Mouse (Mus musculus) heart, embryonic 13.5 days (tissue): ENCODE measurements at regions not wholly inside any gene's neighbourhood (a gene's known extent, or its start where the extent isn't known, plus 50 kb on each side); places are given as distances from the start of the nearest gene placed in this dataset.
A peak's percentile ranks its signal among the peaks of the same experiment; 100 is the strongest.

Experiments
- ATAC-seq: fragments of 200-750 bp; cut with Nextera tagmentation; 2 replicates; pipeline ENCODE4 v1.8.0; 2017; ENCODE audit warnings: moderate TSS enrichment; ENCODE audit not compliant: insufficient number of reproducible peaks, low FRiP score, low TSS enrichment; ENCODE audit errors: extremely low read depth
- H3K27ac ChIP-seq: fragments of 300-500 bp; sonication (generic); replicated peaks from 2 replicates; pipeline ENCODE4 v1.5.1; 2015; ENCODE audit warnings: moderate library complexity, mild to moderate bottlenecking, inconsistent platforms
- H3K27me3 ChIP-seq: fragments of 300-500 bp; sonication (generic); replicated peaks from 2 replicates; pipeline ENCODE4 v1.6.1; 2015; ENCODE audit warnings: mild to moderate bottlenecking, inconsistent platforms
- H3K36me3 ChIP-seq: fragments of 300-500 bp; sonication (generic); 2 replicates; pipeline ENCODE4 v1.6.1; 2015; ENCODE audit warnings: mild to moderate bottlenecking, inconsistent platforms
- H3K4me1 ChIP-seq: fragments of 300-500 bp; sonication (generic); 2 replicates; pipeline ENCODE4 v1.6.1; 2015; ENCODE audit warnings: inconsistent platforms
- H3K4me2 ChIP-seq: fragments of 300-500 bp; sonication (generic); 2 replicates; pipeline ENCODE4 v1.6.1; 2015; ENCODE audit warnings: inconsistent platforms, mild to moderate bottlenecking, moderate library complexity
- H3K4me3 ChIP-seq: fragments of 300-500 bp; sonication (generic); 2 replicates; pipeline ENCODE4 v1.5.1; 2015; ENCODE audit warnings: moderate library complexity, mild to moderate bottlenecking, inconsistent platforms
- H3K9ac ChIP-seq: fragments of 300-500 bp; sonication (generic); 2 replicates; pipeline ENCODE4 v1.6.1; 2015; ENCODE audit warnings: inconsistent platforms, mild to moderate bottlenecking, moderate library complexity
- H3K9me3 ChIP-seq: fragments of 300-500 bp; sonication (generic); 2 replicates; pipeline ENCODE4 v1.6.1; 2016; ENCODE audit warnings: inconsistent platforms
- WGBS: fragments of 180-500 bp; shearing (Covaris S2); methylation state at CpG from one replicate; pipeline ENCODE4 v1.1.7; 2015; ENCODE audit warnings: mixed read lengths; 5-methylcytosine and 5-hydroxymethylcytosine counted together

DNA sequence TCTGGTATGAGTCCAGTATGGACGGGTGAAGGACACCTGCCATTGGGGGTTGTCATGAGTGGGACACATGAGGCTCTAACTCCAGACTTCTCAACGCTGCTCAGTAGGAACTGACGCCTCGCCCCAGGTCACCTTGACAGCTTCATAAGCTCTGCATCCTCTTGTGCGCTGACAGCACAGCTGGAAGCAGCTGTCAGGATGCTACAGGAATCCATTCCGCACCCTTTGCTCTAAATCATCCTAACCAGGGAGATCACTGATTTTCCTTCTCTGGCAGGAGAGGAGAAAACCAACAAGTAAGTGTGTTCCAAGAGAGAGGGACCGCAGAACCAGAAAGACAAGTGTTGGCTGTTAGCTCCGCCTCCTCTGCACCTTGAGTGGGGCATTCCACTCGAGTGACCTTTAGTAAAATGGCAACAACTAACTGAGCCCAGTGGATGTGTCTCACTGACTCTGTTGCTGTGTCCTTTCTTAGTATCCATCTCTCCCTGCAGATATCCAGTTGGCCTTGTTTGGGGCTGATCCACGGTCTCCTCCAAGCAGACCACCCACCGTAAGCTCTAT, 449.8 kb downstream of the Wdr11 start:
- Histone ChIP-seq H3K27me3 (no peaks in the 10 kb centered on the region), H3K4me3 (no peak overlapping the region), H3K4me2 (no peak overlapping the region), H3K27ac (no peak overlapping the region), H3K9me3 (no peaks in the 10 kb centered on the region), H3K9ac (no peak overlapping the region), H3K36me3 (no peaks in the 10 kb centered on the region), H3K4me1 (peaks cover 47% of the 10 kb centered on the region)
- WGBS: 66% methylated on average over 11 of the region's 11 CpGs
- no peak for ATAC-seq

DNA sequence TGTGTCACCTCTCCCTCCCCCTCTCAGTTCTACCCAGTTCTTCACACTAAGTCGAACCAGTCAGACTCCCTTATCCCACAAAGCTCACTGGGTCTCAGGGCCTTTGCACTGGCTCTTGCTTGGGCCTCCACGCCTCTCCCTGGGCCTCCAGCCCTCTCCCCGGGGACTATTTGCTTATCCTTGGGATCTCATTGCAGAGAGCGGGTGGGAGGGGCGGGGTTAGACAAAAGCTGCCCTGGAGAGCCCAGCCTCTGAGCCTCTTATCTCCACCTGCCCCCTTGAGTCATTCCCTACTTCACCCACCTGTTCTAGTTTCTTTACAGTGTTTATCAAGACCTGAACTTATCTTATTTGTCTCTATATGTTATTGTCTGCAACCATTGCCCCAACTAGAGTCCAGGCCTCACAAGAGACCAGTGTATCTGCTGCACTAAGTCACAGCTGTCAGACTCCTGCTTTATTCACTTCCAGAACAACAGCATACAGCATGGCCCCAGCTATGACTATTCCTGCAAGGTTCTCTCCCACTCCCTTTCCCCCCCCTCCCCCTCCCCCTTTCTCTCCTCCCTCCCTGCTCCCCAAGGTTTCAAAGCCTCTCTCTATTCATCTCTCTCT, 450.7 kb downstream of the Wdr11 start:
- Histone ChIP-seq H3K27ac (no peak overlapping the region), H3K9me3 (no peaks in the 10 kb centered on the region), H3K4me3 (no peak overlapping the region), H3K27me3 (no peaks in the 10 kb centered on the region), H3K4me2 (no peak overlapping the region), H3K36me3 (no peaks in the 10 kb centered on the region), H3K9ac (no peak overlapping the region), H3K4me1 (peaks cover 41% of the 10 kb centered on the region)
- no peak for ATAC-seq
- WGBS: 49% methylated on average over 5 of the region's 5 CpGs

DNA sequence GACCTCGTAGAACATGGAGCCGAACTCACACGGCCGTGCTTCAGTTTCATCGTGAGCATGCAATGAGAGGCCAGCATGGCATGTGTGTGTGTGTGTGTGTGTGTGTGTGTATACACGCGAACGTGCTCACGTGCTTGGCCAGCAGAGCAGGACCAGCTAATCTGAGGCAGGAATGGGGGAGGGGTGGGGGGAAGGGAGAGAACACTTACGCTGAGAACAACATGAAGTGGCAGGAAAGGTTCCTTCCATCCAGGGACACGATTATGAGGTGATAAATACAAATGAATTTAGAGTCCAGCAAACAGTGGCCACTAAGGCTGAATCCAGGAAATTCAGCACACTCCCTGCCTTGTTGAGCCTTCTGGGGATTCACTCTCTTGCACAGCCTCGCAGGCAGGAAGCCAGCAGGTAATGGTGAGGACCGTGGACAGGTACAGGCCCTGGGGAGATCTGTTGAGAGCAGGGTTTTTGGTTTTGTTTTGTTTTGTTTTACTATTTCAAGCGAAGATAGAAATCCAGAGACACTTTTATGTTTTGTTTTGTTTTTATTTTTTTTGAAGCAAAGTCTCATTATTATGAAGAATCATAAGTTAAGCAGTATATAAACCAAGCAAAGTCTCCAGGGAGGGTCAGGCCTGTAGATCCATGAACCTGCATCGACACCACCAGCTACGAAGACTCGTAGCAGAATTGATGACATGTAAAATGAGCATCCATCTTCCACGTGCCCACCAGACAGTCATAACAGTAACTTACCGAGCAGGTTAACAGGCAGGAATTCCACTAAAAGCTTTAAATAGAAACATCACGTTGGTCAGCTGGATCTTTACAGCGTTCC, 452.0 kb downstream of the Wdr11 start:
- ATAC-seq: no peak
- no peak overlapping the region for H3K9ac ChIP-seq

DNA sequence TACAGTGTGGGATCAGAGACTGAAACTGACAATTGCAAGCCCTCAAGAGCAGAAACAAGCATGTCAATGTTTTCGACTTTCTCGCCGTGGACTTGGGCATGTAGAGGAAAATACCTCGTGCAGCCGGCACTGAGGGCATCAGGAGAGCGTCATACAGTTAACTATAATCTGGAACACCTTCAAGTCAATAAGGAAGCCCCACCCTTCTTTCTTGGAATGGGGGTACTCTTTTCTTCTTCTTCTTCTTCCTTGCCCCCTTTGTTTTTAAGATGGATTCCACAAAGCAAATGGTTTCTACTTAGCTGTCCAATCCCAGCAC, 452.5 kb downstream of the Wdr11 start:
- ATAC-seq: no peak
- Histone ChIP-seq H3K9ac (0 out of 2 replicates have a peak overlapping the region, but pooled peaks have one; percentile 26), H3K9me3 (no peaks in the 10 kb centered on the region), H3K36me3 (no peaks in the 10 kb centered on the region), H3K27ac (0 out of 2 replicates have a peak overlapping the region, but pooled peaks have one; percentile 36), H3K27me3 (no peaks in the 10 kb centered on the region), H3K4me2 (peak overlapping the region; percentile 19; the same call in 1 of the 2 replicates), H3K4me1 (peaks cover 38% of the 10 kb centered on the region), H3K4me3 (no peak overlapping the region)
- WGBS: 46% methylated on average over 6 of the region's 6 CpGs

More for the DNA sequence above, 452.0 kb downstream of the Wdr11 start:
- WGBS: 47% methylated on average over 21 of the region's 21 CpGs
- Histone ChIP-seq H3K4me2 (peak overlapping the region; percentile 19; the same call in 1 of the 2 replicates), H3K4me1 (peaks cover 38% of the 10 kb centered on the region), H3K36me3 (no peaks in the 10 kb centered on the region), H3K27me3 (no peaks in the 10 kb centered on the region), H3K9me3 (no peaks in the 10 kb centered on the region), H3K4me3 (no peak overlapping the region), H3K27ac (no peak overlapping the region)

DNA sequence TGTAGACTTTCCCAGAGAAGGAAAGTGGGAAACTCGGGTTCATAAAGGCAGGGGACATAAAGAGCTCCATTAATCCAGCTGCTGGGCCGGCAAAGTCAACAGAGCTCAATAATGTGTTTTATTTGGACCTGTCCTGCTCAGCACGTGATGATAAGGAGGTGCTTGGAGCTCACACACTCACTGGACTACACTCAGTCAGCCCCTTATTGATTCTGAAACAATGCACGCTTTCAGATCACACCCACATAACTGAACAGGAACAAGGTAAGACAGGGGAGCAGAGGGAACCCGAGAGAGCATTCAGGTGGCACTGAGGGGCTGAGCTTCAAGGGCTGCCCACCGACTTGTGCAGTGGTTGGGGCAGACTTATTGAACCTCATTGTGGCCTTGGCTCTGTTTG, 452.9 kb downstream of the Wdr11 start:
- H3K27ac ChIP-seq: 0 out of 2 replicates have a peak overlapping the region, but pooled peaks have one; percentile 9
- no peaks in the 10 kb centered on the region for H3K9me3 ChIP-seq
- no peaks in the 10 kb centered on the region for H3K27me3 ChIP-seq
- no peak overlapping the region for H3K4me2 ChIP-seq
- 67% methylated on average over 6 of the region's 6 CpGs for WGBS
- H3K4me3 ChIP-seq: no peak overlapping the region
- peaks cover 38% of the 10 kb centered on the region for H3K4me1 ChIP-seq
- ATAC-seq: no peak
- no peaks in the 10 kb centered on the region for H3K36me3 ChIP-seq
- no peak overlapping the region for H3K9ac ChIP-seq

DNA sequence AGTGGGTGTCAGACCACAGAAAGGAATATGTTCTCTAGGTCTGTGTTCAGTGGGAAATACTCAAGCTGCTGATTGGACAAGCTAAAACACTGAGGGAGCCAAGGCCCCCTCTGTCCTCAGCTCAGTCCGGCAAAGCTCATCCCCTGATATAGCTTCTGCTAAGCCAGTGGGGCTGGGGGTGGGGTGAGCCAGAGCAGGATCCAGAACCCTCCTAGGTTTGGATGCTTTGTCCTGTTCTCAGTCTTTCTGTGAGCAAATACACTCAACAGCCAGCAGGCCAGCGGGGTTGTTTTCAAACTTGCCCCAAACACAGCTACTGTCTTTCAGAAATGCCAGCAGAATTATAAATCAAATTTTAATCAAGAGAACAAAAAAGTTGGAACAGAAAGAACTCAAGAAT, 454.4 kb downstream of the Wdr11 start:
- Histone ChIP-seq H3K9me3 (no peaks in the 10 kb centered on the region), H3K27me3 (no peaks in the 10 kb centered on the region), H3K36me3 (no peaks in the 10 kb centered on the region), H3K4me2 (no peak overlapping the region), H3K27ac (no peak overlapping the region), H3K9ac (no peak overlapping the region), H3K4me1 (peaks cover 46% of the 10 kb centered on the region), H3K4me3 (no peak overlapping the region)
- no peak for ATAC-seq
- WGBS: 61% methylated on average over 2 of the region's 2 CpGs

DNA sequence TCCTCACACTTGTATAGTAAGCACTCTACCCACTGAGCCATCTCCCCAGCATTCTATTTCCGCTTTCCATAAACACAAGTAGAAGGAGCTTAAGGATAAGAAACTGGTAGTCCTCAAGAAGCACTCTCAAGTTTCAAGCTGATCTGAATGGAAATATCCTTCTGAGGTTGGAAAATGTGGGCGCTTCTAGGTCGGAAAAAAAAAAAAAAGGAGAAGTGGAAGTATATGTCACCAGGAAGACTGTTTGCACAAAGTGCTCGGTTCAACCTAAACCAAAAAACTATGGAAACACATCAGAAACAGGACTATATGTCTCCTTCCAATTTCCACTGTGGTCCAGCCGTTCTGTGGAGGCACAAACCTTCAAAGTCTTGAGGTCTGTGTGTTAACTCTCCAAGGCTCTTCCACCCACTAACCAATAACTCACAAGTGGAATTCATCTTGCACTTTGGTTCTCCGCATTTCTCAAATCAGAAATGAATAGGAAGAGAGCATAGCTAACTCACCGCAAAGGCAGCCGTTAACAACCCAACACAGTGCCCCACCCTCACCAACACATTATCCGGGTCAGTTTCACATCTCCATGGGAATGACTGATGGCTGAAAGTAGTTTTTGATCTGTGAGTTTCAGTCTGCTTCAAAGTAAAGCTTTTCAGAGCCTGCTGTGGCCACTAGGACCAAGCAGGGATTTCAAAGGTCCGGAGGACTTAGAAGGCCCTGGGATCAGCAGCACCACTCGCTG, 455.8 kb downstream of the Wdr11 start:
- WGBS: 78% methylated on average over 11 of the region's 11 CpGs

DNA sequence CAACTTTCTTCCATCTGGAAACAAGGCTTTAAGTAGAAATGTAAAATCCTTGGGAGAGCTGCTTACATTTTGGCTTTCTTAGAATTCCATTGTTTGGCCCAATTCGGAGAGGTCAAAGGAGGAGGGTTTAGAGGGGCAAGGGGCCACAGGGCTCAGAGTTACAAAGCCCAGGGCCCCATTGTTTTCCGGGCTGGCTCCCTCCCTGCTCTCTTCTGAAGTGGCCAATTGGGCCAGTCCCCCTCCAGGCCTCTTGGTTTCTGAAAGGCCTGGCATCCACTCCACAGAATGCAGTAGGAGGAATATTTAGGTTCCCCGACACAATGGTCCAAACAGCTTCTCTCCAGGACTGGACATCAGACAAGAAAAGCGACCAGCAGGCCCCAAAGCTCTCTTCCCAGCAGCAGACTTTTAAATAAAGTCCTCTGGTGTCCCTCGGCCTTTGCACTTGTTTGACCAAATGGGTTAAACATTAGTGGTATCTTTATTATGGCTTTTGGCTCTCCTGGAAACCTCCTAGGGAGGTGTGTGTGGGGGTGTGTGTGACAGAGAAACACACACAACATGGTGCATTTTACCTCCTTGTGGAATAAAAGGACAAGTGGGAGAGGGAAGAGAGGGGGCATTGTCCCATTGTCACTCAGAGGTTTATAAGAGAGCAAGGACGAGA, 456.6 kb downstream of the Wdr11 start:
- Histone ChIP-seq H3K27me3 (no peaks in the 10 kb centered on the region), H3K36me3 (no peaks in the 10 kb centered on the region), H3K4me1 (peaks cover 32% of the 10 kb centered on the region), H3K9ac (no peak overlapping the region), H3K4me2 (no peak overlapping the region), H3K4me3 (no peak overlapping the region), H3K27ac (no peak overlapping the region), H3K9me3 (no peaks in the 10 kb centered on the region)
- ATAC-seq: no peak
- WGBS: 67% methylated on average over 6 of the region's 6 CpGs

More for the DNA sequence above, 455.8 kb downstream of the Wdr11 start:
- Histone ChIP-seq H3K4me1 (peaks cover 35% of the 10 kb centered on the region), H3K27ac (no peak overlapping the region), H3K36me3 (no peaks in the 10 kb centered on the region), H3K27me3 (no peaks in the 10 kb centered on the region), H3K4me2 (no peak overlapping the region), H3K9me3 (no peaks in the 10 kb centered on the region), H3K4me3 (no peak overlapping the region), H3K9ac (no peak overlapping the region)
- no peak for ATAC-seq

DNA sequence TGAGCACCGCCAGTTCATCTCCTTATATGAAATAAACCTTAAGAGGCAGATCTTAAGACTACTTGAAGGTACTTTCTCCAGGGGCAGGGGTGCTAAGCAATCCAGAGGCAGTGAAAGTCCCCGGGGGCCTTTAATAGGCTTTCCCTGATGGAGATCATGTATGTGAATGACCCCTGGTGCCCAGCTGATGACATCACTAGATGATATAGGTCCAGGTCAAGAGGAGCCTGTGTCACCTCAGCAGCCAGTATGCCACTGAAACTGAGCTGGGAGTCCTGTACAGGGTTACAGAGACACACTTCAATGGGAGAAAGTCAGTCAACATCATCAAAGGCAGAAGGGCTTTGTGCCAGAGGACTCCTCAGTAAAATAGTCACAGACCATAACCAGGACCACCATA, 457.8 kb downstream of the Wdr11 start:
- Histone ChIP-seq H3K4me1 (peaks cover 20% of the 10 kb centered on the region), H3K27ac (no peak overlapping the region), H3K9ac (no peak overlapping the region), H3K36me3 (no peaks in the 10 kb centered on the region), H3K27me3 (no peaks in the 10 kb centered on the region), H3K4me3 (no peak overlapping the region), H3K4me2 (no peak overlapping the region), H3K9me3 (no peaks in the 10 kb centered on the region)
- no peak for ATAC-seq
- 77% methylated on average over 2 of the region's 2 CpGs for WGBS

DNA sequence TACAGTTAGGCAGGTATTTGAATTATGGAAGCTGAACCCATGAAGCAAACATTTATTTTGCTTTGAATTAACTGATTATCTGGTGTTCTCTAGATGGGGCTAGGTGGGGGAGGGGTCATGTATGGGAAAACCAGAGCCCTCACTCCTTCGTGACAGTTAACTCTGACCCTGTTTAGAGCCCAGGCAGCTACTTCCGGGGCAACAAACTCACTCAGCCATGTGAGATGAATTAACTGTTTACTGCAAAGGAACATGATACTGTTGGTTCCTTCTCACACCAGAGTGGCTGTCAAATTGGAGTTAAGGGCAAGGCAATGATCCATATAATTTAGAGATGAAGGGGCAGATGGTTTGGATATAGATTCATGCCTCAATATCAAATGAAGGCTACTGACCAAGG, 458.5 kb downstream of the Wdr11 start:
- WGBS: 20% methylated on average over 2 of the region's 2 CpGs
- Histone ChIP-seq H3K4me2 (no peak overlapping the region), H3K4me3 (no peak overlapping the region), H3K9ac (no peak overlapping the region), H3K9me3 (no peaks in the 10 kb centered on the region), H3K27me3 (no peaks in the 10 kb centered on the region), H3K4me1 (peaks cover 15% of the 10 kb centered on the region), H3K36me3 (no peaks in the 10 kb centered on the region), H3K27ac (no peak overlapping the region)
- no peak for ATAC-seq

DNA sequence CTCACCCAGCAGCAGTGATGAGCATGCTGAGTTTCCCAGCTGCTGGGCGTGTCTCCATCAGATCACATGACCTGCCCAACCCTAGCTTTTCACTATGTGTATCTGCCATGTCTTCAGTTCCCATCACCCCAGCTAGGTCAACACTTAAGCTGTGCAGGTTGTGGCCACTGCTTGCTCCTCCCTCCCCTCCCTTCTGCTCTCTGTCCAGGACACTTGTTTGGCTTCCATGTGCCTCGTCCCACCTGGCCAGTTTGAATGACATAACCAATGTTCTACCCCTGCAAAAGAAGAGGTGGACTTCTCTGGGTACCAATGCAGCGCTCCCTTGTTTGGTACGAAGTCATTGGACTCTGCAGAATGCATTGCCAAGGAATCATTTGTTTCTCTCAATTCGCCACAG, 460.7 kb downstream of the Wdr11 start:
- no peak overlapping the region for H3K9ac ChIP-seq

More for the DNA sequence above, 460.7 kb downstream of the Wdr11 start:
- 83% methylated on average over 5 of the region's 5 CpGs for WGBS
- Histone ChIP-seq H3K27me3 (no peaks in the 10 kb centered on the region), H3K36me3 (no peaks in the 10 kb centered on the region), H3K9me3 (no peaks in the 10 kb centered on the region), H3K4me2 (no peak overlapping the region), H3K27ac (no peak overlapping the region), H3K4me1 (0 out of 2 replicates have a peak, but pooled peaks cover 7% of the 10 kb centered on the region), H3K4me3 (no peak overlapping the region)
- no peak for ATAC-seq
